Mouse (Mus musculus): ENCODE data around the gene Csf2ra. TPM values are rescaled to one million over a fixed set of nuclear protein-coding genes. Genes with fewer than 3 reads are reported as not detected.

Csf2ra gene
- 47.4 and 66.1 TPM in 2 replicates for polyA plus RNA-seq (2012; rRNA removed)

DNA sequence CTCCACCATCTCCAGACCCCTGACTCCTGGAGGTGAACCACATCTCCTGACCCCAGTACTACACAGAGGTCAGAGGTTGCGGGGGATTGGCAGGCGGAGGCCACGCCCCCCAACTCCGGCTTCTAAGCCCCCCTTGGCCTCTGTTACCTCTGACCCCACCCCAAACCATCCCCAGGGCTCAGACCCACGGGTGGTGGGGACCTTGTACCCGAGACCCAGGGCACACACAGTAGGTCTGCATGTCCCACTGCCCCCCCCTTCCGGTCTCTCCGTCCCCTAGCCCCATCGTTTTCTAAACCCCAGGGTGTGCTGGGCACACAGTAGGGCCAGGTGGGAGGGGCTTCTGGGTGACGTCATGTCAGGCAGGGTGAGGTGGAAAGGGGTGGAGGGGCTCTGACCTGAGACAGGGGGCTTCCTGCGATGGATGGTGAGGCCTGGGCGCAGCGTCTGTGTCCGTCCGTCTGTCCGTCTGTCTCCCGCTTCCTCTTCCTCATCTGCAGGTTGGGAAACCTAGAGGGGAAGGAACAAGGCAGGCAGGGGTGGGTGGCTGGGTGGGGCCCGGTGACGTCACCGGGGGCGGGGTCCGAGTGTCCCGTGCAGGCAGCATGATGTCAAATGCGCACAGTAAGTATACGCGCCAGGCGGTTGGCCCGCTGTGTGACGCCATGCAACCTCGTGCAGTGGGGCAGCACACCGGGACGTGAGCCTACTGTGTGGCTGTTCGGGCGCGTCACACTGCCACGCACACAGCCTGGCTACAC lies at the start of gene Csf2ra:
TSS of gene Csf2ra (minus strand) at position 489 of the 761 bp plus-strand sequence.

DNA sequence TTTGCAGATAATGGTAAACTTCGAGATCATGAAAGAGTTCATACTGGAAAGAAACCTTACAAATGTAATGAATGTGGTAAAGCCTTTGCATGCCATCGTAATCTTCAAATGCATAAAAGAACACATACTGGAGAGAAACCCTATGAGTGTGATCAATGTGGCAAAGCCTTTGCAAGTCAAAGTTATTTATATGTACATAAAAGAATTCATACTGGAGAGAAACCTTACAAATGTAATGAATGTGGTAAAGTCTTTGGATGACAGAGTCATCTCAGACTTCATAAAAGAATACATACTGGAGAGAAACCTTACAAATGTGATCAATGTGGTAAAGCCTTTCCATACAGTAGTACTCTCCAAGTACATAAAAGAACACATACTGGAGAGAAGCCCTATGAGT lies 44.6 kb downstream of the Csf2ra start, which contains the start of gene Gm6020:
TSS of gene Gm6020 (plus strand) at position 301 of the 400 bp plus-strand sequence.

DNA sequence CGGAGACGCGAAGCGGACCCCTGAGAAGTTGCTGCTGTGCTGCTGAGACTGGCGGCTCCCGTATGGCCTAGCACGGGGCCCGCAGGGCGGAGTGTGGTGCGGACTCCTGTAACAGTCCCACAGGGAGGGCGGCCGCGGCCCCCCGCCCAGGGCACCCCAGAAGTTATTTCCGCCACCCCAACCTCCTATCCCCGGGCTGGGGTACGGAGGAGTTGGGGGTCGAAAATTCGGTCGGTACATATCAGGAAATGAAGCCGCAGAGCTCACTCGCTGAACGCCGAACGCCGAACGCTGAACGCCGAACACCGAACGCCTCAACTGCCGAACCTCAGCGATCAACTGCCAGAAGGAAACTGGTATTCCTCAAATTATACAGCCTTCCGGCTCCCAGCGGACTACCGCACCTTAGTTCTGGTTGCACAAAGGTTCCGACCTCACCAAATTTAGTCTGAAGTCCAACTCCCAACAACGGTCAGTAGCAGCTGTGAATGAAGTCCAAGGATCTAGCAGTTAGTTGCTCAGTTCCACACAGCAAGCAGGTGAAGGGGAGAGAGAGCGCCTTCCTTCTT lies 52.4 kb downstream of the Csf2ra start, which contains the start of gene Gm7102:
TSS of gene Gm7102 (minus strand) at position 554 of the 569 bp plus-strand sequence.

Other genes with a start within 250 kb of the Csf2ra start
- gene Zfp950, start 87.6 kb downstream of the Csf2ra start, polyA plus RNA-seq (2012; rRNA removed), result 18.1 and 18.7 TPM in 2 replicates
- 0.02 TPM in 1 of 2 replicates, not detected in the other for gene Gm7102, start 52.1 kb downstream of the Csf2ra start, polyA plus RNA-seq (2012; rRNA removed)
- gene Gm6020, start 44.5 kb downstream of the Csf2ra start, polyA plus RNA-seq (2012; rRNA removed), result not detected in 2 replicates
- gene Gm21060, start 68.6 kb upstream of the Csf2ra start, polyA plus RNA-seq (2012; rRNA removed), result not detected in 2 replicates

Measured in liver, embryonic 18 days (tissue).